Mouse (Mus musculus) bone marrow, adult 2 months (tissue): ENCODE measurements around the gene B3gnt4.

Source experiments
- CTCF ChIP-seq: fragments of 200-500 bp; IDR thresholded peaks from 2 replicates; pipeline ENCODE4 v1.5.1; 2011; ENCODE audit warnings: low read length, control low read depth; ENCODE audit not compliant: control insufficient read depth, insufficient read depth
- POLR2A ChIP-seq: fragments of 200-500 bp; IDR thresholded peaks from 2 replicates; pipeline ENCODE4 v1.6.1; 2011; ENCODE audit warnings: low read depth, mild to moderate bottlenecking, control low read depth, low read length, borderline replicate concordance; ENCODE audit not compliant: control insufficient read depth

GRCm38 (mm10) chr5:123473817-123474216 lies 36.4 kb upstream of the B3gnt4 start:
- TF ChIP-seq CTCF (no peak), POLR2A (no peak)
